Mouse (Mus musculus) intestine, embryonic 14.5 days (tissue): ENCODE data around the gene Hat1. TPM values are rescaled to one million over a fixed set of nuclear protein-coding genes. Genes with fewer than 3 reads are reported as not detected.
A peak's percentile ranks its signal among the peaks of the same experiment; 100 is the strongest.
"Not testable (repeated sequence)": the region's sequence is repeated elsewhere in the genome, so short reads cannot be mapped to it uniquely, and the experiment has no call there.

Experiments
- ATAC-seq: fragments of 200-750 bp; cut with Nextera tagmentation; replicated peaks from 2 replicates; pipeline ENCODE4 v1.8.0; 2017; ENCODE audit warnings: low read depth, moderate number of reproducible peaks, moderate TSS enrichment, moderate library complexity; ENCODE audit not compliant: low FRiP score, low TSS enrichment
- DNase-seq: peaks from one replicate; pipeline ENCODE4 v3.0.0-alpha.2; 2018; ENCODE audit warnings: low spot score
- H3K27ac ChIP-seq: fragments of 300-500 bp; sonication (generic); 2 replicates; pipeline ENCODE4 v1.5.1; 2014; ENCODE audit warnings: low read depth, mild to moderate bottlenecking, control low read depth
- H3K27me3 ChIP-seq: fragments of 300-500 bp; sonication (generic); replicated peaks from 2 replicates; pipeline ENCODE4 v1.6.1; 2014; ENCODE audit warnings: low read length, control low read depth; ENCODE audit not compliant: control insufficient read depth, insufficient read depth
- H3K36me3 ChIP-seq: fragments of 300-500 bp; sonication (generic); 2 replicates; pipeline ENCODE4 v1.6.1; 2014; ENCODE audit warnings: low read length, control low read depth; ENCODE audit not compliant: control insufficient read depth, insufficient read depth
- H3K4me1 ChIP-seq: fragments of 300-500 bp; sonication (generic); replicated peaks from 2 replicates; pipeline ENCODE4 v1.6.1; 2014; ENCODE audit warnings: low read length, control low read depth, mixed read lengths; ENCODE audit not compliant: control insufficient read depth, insufficient read depth
- H3K4me2 ChIP-seq: fragments of 300-500 bp; sonication (generic); 2 replicates; pipeline ENCODE4 v1.6.1; 2014; ENCODE audit warnings: low read length
- H3K4me3 ChIP-seq: fragments of 300-500 bp; sonication (generic); 2 replicates; pipeline ENCODE4 v1.5.1; 2014; ENCODE audit warnings: low read depth, low read length, control low read depth, mixed read lengths
- H3K9ac ChIP-seq: fragments of 300-500 bp; sonication (generic); 2 replicates; pipeline ENCODE4 v1.6.1; 2014; ENCODE audit warnings: mild to moderate bottlenecking, low read length
- H3K9me3 ChIP-seq: fragments of 300-500 bp; sonication (generic); 2 replicates; pipeline ENCODE4 v1.6.1; 2016; ENCODE audit warnings: low read length, control low read depth; ENCODE audit not compliant: control insufficient read depth
- whole genome bisulfite sequencing: fragments of 180-500 bp; shearing (Covaris S2); extraction: QIAGEN DNeasy Blood & Tissue Kit; methylation state at CpG from one replicate; pipeline ENCODE4 v1.1.7; 2014; 5-methylcytosine and 5-hydroxymethylcytosine counted together
- polyA plus RNA-seq: library from polyadenylated mRNA; unstranded; fragments of >200 nt; fragmentation: Nextera tagmentation; extraction: Ambion mirVana; gene quantifications from 2 replicates; pipeline ENCODE4 v1.2.1, GENCODE M21; 2014

The Hat1 gene
- polyA plus RNA-seq, 1 experiment from 2014 or later, result 116 TPM

- Histone ChIP-seq H3K4me2 (peak overlapping the region; percentile 80), H3K27me3 (no peaks in the 10 kb centered on the region), H3K36me3 (no peaks in the 10 kb centered on the region), H3K9ac (no peak overlapping the region), H3K9me3 (no peaks in the 10 kb centered on the region), H3K4me1 (no peaks in the 10 kb centered on the region; the same call in 1 of the 2 replicates), H3K4me3 (peak overlapping the region; percentile 73), H3K27ac (no peak overlapping the region)
- WGBS, result 34% methylated on average over 8 of the region's 8 CpGs
- DNase-seq (no peak), ATAC-seq (no peak)
These were observed 20.7 kb upstream of the Hat1 start for GRCm38 (mm10) chr2:71368086-71368485.

GRCm38 (mm10) chr2:71371790-71372189 is 17.0 kb upstream of the Hat1 start:
- 70% methylated on average over 5 of the region's 5 CpGs for WGBS
- H3K4me2 ChIP-seq, result no peak overlapping the region
- H3K4me1 ChIP-seq, result no peaks in the 10 kb centered on the region; the same call in 1 of the 2 replicates
- DNase-seq (no peak), ATAC-seq (no peak)
- no peak overlapping the region for H3K9ac ChIP-seq
- no peak overlapping the region for H3K4me3 ChIP-seq
- no peak overlapping the region for H3K27ac ChIP-seq
- H3K9me3 ChIP-seq, result no peaks in the 10 kb centered on the region
- no peaks in the 10 kb centered on the region for H3K27me3 ChIP-seq
- no peaks in the 10 kb centered on the region for H3K36me3 ChIP-seq

- H3K9me3 ChIP-seq, H3K4me2 ChIP-seq, H3K27ac ChIP-seq, DNase-seq, H3K4me1 ChIP-seq, H3K9ac ChIP-seq, H3K4me3 ChIP-seq, H3K27me3 ChIP-seq, ATAC-seq, H3K36me3 ChIP-seq: not testable (repeated sequence)
- 90% methylated on average over 4 of the region's 4 CpGs for WGBS
These were observed 16.5 kb upstream of the Hat1 start for GRCm38 (mm10) chr2:71372261-71372660.

DNA sequence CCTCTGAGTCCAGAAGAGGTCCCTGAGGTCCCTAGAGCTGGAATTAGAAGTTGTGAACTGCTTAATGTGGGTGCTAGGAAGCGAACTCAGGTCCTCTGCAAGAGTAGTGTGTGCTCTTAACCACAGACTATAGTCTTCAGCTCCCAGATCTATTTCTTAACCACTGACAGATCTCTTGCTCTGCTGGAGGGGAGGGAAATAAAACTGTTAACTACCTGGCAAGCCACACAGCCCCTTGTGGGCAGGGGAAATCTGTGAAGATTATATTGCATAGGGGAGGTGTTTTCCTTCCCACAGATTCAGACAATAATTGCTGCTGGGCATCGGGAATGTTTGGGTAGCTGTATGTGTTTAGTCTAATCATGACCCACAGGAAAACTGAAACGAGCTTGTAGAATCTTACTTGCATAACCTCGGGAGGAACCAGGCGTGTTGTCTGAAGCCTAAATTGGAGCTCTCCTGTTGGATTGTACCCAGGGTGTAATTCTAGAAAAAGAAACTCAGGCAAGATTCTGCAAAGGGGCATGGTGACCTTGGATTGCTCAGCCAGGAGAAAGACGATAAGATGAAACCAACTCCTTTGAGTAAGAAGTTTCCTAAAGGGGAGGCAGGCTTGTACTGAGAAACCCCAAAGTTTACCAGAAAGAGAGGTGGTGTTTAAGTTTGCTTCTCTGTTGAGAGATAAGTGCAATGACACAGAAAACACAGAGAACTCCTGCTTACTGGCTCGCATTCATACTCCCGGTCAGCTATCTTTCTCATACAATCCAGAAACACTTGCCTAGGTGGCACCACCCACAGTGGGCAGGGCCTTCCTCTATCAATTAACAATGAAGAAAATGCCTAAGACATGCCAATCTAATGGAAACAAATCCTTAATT is 14.2 kb upstream of the Hat1 start:
- no peaks in the 10 kb centered on the region for H3K9me3 ChIP-seq
- no peak overlapping the region for H3K27ac ChIP-seq
- no peak overlapping the region for H3K4me3 ChIP-seq
- no peaks in the 10 kb centered on the region for H3K4me1 ChIP-seq
- H3K4me2 ChIP-seq, result no peak overlapping the region
- no peak for DNase-seq
- ATAC-seq, result no peak
- no peak overlapping the region for H3K9ac ChIP-seq
- H3K27me3 ChIP-seq, result no peaks in the 10 kb centered on the region
- WGBS, result 67% methylated on average over 8 of the region's 8 CpGs
- H3K36me3 ChIP-seq, result no peaks in the 10 kb centered on the region

- WGBS, result 34% methylated on average over 11 of the region's 11 CpGs
- Histone ChIP-seq H3K9me3 (no peaks in the 10 kb centered on the region), H3K27ac (no peak overlapping the region), H3K9ac (no peak overlapping the region), H3K27me3 (no peaks in the 10 kb centered on the region), H3K4me1 (no peaks in the 10 kb centered on the region), H3K4me2 (peak overlapping the region; percentile 23; the same call in 1 of the 2 replicates), H3K36me3 (no peaks in the 10 kb centered on the region), H3K4me3 (no peak overlapping the region)
- DNase-seq (no peak), ATAC-seq (no peak)
These were observed 12.3 kb upstream of the Hat1 start for GRCm38 (mm10) chr2:71376433-71376906.

DNA sequence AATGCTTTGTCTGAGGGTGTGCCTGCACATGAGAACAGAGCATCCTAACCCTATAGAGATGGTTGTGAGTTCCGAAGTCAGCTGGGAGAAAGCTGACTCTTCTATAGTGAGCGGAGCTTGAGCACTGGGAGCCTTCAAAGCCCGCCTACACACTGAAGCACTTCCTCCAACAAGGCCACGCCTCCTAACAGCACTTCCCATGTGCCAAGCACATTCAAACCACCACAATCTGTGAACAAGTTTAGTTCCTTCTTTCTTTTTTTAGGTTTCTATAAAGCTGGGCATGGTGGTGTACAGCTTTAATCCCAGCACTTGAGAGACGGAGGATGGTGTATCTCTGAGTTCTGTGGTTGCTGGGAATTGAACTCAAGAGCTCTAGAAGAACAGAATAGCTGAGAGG is 11.3 kb upstream of the Hat1 start:
- ATAC-seq (no peak), DNase-seq (no peak)
- no peak overlapping the region for H3K4me2 ChIP-seq
- 89% methylated on average over 5 of the region's 5 CpGs for WGBS
- H3K4me3 ChIP-seq, result no peak overlapping the region
- no peaks in the 10 kb centered on the region for H3K4me1 ChIP-seq
- no peak overlapping the region for H3K27ac ChIP-seq
- no peaks in the 10 kb centered on the region for H3K27me3 ChIP-seq
- no peaks in the 10 kb centered on the region for H3K9me3 ChIP-seq
- no peaks in the 10 kb centered on the region for H3K36me3 ChIP-seq
- no peak overlapping the region for H3K9ac ChIP-seq

DNA sequence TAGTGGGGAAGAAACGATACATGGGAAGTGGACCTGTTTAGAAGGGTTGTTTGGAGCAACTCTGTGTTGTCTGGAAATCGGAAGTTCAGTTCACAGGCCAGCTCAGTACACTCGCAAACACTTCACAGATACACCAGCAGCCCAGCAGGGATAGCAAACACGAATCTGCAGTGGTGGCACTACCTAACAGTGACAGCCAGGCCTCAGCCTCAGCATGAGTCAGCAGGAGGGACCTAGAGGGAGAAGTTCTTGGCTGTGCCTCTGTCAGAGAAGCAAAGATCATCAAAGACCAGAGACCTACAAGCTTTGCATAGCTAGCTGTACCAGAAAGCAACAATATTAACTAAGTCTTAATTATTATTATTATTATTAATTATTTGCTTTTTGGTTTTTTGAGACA is 6.8 kb upstream of the Hat1 start:
- Histone ChIP-seq H3K4me1 (no peaks in the 10 kb centered on the region), H3K9me3 (no peaks in the 10 kb centered on the region), H3K9ac (no peak overlapping the region), H3K27ac (no peak overlapping the region), H3K4me3 (no peak overlapping the region), H3K4me2 (no peak overlapping the region), H3K36me3 (no peaks in the 10 kb centered on the region), H3K27me3 (no peaks in the 10 kb centered on the region)
- DNase-seq, result no peak
- 70% methylated on average over 4 of the region's 4 CpGs for WGBS
- ATAC-seq, result no peak

DNA sequence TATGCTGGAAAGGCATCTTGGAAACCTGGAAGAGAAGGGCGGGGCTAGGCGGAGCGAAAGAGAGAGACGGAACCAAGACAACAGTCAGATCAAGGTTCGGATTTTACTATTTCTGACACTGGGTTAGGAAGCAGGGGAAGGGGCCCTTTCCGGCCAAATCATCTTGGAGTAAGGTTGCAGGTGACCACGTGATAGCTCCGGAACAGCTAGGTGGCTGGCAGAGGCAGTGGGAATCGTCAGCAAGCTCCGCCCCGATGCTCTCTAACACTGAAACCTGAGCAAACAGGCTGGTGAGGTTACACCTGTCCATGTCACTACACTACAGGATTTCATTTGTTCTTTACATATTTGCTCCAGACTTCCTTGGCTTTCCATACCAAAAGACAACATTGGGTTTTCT is 4.9 kb upstream of the Hat1 start:
- H3K27ac ChIP-seq, result no peak overlapping the region
- H3K4me3 ChIP-seq, result no peak overlapping the region
- no peak for ATAC-seq
- H3K27me3 ChIP-seq, result no peaks in the 10 kb centered on the region
- no peak overlapping the region for H3K4me2 ChIP-seq
- 38% methylated on average over 11 of the region's 11 CpGs for WGBS
- H3K9ac ChIP-seq, result no peak overlapping the region
- DNase-seq, result no peak
- no peaks in the 10 kb centered on the region for H3K36me3 ChIP-seq
- no peaks in the 10 kb centered on the region for H3K9me3 ChIP-seq
- 0 out of 2 replicates have a peak, but pooled peaks cover 3% of the 10 kb centered on the region for H3K4me1 ChIP-seq

- H3K4me3 ChIP-seq, result no peak overlapping the region
- 90% methylated on average over 6 of the region's 6 CpGs for WGBS
- H3K9ac ChIP-seq, result no peak overlapping the region
- no peak overlapping the region for H3K4me2 ChIP-seq
- ATAC-seq, result no peak
- H3K4me1 ChIP-seq, result peaks cover 8% of the 10 kb centered on the region; the same call in 1 of the 2 replicates
- H3K9me3 ChIP-seq, result no peaks in the 10 kb centered on the region
- H3K36me3 ChIP-seq, result peaks cover 20% of the 10 kb centered on the region
- H3K27ac ChIP-seq, result no peak overlapping the region
- no peak for DNase-seq
- no peaks in the 10 kb centered on the region for H3K27me3 ChIP-seq
These were observed 992 bp upstream of the Hat1 start for GRCm38 (mm10) chr2:71387766-71388165.
